Mouse (Mus musculus): ENCODE data around the gene Vps51.
"Not testable (repeated sequence)": the region's sequence is repeated elsewhere in the genome, so short reads cannot be mapped to it uniquely, and the experiment has no call there.

The Vps51 gene

GRCm38 (mm10) chr19:6047154-6047898, 29.7 kb downstream of the Vps51 start:
- no peak for DNase-seq (ENCODE audit: low spot score)

GRCm38 (mm10) chr19:6046294-6047153, 30.5 kb downstream of the Vps51 start, which contains the start of gene Syvn1:
TSS of gene Syvn1 (plus strand) at chr19:6046576.
- DNase-seq (ENCODE audit: low spot score), result peak; percentile 78

GRCm38 (mm10) chr19:6045366-6046293, 31.4 kb downstream of the Vps51 start:
- DNase-seq (ENCODE audit: low spot score), result no peak

- DNase-seq (ENCODE audit: low spot score), result not testable (repeated sequence)
Observed at GRCm38 (mm10) chr19:6044102-6044501, 32.9 kb downstream of the Vps51 start.

- DNase-seq (ENCODE audit: low spot score), result no peak
Observed at GRCm38 (mm10) chr19:6042293-6042692, 34.7 kb downstream of the Vps51 start.

- DNase-seq (ENCODE audit: low spot score), result no peak
Observed at GRCm38 (mm10) chr19:6040002-6040401, 37.0 kb downstream of the Vps51 start.

GRCm38 (mm10) chr19:6038326-6038725, 38.7 kb downstream of the Vps51 start:
- no peak for DNase-seq (ENCODE audit: low spot score)

- DNase-seq (ENCODE audit: low spot score), result no peak
Observed at GRCm38 (mm10) chr19:6037695-6038094, 39.3 kb downstream of the Vps51 start.

- no peak for DNase-seq (ENCODE audit: low spot score)
Observed at GRCm38 (mm10) chr19:6035966-6036585, 41.0 kb downstream of the Vps51 start.

- no peak for DNase-seq (ENCODE audit: low spot score)
Observed at GRCm38 (mm10) chr19:6030520-6031280, 46.3 kb downstream of the Vps51 start.

GRCm38 (mm10) chr19:6029426-6029825, 47.6 kb downstream of the Vps51 start:
- no peak for DNase-seq (ENCODE audit: low spot score)

- DNase-seq (ENCODE audit: low spot score), result no peak
Observed at GRCm38 (mm10) chr19:6028991-6029390, 48.0 kb downstream of the Vps51 start.

GRCm38 (mm10) chr19:6023930-6024329, 53.1 kb downstream of the Vps51 start:
- no peak for DNase-seq (ENCODE audit: low spot score)

- no peak for DNase-seq (ENCODE audit: low spot score)
Observed at GRCm38 (mm10) chr19:6023059-6023458, 54.0 kb downstream of the Vps51 start.

GRCm38 (mm10) chr19:6020276-6020675, 56.8 kb downstream of the Vps51 start:
- DNase-seq (ENCODE audit: low spot score), result no peak

GRCm38 (mm10) chr19:6018142-6019089, 58.6 kb downstream of the Vps51 start:
- peak; percentile 65 for DNase-seq (ENCODE audit: low spot score)
